Mouse (Mus musculus) fibroblast of lung, adult 2 months (primary cell): Measurements from ENCODE around the gene Lcor.

Experiments
- DNase-seq: peaks from one replicate; pipeline ENCODE4 v3.0.0-alpha.2; 2011; ENCODE audit warnings: low read depth

Lcor gene

DNA sequence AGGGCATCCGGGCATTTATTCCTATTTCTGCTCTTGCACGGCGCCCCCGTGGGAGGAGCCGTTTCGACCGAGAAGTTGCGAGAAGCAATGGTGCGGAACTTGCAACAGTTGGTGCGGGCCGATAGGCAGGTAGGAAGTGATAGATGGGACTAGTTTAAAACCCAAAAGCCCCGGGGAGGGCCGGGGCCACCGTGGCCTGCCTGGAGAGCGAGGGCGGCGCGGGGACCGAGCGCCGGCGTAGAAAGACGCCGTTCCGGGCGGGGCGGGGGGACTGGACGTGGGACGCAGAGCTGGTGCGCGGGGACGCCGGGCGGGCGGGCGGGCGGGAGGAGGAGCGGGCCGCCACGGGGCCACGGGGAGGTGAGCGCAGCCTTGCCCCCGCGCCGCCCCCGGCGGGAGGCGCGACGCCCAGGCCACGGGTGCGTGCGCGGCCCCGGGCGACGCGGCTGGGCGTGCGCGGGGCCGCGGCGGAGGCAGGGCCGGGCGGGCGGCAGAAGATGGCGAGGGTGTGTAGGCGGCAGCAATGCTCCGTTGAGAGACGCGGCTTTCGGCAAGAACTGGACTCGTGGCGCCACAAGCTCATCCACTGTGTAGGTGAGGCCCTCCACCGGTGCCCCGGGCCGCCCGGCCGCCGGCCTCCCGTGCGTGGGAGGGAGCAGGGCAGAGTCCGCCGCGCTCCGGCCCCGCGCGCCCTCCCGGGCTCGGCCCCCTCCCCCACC lies at the start of gene Lcor:
Lcor (plus strand) TSS at position 448 of the 719 bp plus-strand sequence.
- no peak for DNase-seq

DNA sequence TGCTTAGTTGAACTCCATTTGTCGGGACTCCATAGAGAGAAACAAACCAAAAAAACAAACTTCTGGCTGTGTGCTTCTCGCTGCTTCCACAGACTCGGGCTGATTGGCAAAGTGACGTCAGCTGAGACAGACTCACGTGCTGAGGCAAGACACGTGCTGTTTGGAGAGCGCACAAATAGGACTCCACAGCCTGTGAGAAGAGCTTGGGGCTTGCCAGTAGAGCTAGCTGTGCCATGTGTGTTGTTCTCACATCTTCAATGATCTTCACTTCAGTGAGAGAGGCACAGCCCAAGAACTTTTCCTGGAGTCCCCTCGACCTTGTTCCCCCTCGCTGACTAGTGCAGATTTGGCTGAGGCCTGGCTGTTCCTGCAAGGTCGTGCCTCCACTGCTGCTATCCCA lies 47.1 kb upstream of the Lcor start:
- DNase-seq: no peak

DNA sequence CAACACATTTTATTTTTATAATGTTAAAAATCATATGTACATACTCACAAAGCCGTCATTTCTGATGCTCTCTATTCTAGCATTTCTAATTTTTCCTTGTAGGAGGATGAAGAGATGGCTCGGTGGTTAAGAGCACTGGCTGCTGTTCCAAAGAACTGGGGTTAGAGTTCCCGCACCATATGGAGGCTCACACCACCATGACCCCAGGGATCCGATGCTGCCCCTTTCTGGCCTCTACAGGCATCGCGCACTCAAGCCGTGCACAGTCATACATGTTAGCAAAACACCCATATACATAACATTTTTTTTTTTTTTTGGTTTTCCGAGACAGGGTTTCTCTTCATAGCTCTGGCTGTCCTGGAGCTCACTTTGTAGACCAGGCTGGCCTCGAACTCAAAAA lies 46.0 kb upstream of the Lcor start:
- DNase-seq: no peak

DNA sequence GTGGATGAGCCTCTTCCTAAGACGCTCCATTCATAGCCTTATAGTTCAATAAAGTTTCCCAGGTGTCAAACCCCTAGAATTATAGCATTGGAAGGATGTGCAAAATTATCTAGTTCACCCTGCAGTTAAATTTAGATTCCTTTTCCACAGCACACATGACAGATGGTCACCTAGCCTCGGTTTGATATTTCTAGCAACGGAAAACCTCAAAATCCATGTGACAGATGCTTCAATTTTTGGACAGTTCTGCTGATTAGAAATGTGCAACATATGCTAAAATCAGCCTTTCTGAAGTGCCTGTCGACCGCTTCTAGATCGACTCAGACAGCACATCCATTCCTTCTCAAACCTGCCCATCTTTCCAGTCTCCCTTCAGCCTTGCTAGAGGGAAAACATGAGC lies 43.5 kb upstream of the Lcor start:
- DNase-seq: no peak

DNA sequence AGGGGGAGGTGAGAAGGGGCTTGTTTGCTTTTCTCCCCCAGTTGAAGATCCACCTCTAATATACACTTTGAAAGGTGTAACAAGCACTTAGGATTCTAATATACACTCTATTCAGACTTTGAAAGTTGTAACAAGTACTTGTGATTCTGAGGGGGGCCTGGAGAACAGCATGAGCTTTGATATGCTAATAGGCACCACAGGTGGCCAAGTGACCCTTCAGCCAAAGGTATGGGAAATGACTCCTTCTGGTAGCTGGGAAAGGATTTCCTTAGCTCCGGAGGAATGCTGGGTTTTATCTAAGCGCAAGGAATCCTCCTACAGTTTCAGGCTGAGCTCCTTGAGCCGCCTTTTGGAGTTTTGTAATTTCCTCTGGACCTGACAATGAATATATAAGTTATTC lies 41.0 kb upstream of the Lcor start:
- no peak for DNase-seq

DNA sequence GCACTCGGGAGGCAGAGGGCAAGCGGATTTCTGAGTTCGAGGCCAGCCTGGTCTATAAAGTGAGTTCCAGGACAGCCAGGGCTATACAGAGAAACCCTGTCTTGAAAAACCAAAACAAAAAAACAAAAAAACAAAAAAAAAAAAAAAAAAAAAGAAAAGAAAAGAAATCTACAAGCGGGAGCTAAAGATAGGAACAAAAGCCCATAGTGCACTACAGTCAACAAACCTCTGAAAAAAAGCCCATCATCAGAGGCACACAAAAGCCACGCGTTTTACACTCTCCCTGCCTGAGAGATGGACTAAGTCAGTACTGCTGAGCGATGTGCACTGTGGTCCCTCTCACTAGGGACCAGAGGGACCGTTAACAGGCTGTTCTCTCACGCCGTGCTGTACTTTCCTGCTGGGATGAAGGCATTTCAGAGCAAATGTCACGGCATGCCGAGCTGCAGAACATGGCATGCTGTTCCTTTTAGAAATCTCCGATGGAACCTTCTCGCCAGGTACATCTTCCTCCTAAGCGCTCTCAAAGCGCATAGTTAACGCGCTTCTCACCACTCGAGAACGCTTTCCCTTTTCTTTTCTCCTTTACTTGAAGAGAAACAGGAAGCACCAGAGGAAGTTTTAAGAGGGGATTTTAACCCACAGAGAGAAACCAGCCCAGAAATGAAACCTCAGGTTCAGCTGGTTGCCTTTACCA lies 40.4 kb upstream of the Lcor start:
- no peak for DNase-seq

DNA sequence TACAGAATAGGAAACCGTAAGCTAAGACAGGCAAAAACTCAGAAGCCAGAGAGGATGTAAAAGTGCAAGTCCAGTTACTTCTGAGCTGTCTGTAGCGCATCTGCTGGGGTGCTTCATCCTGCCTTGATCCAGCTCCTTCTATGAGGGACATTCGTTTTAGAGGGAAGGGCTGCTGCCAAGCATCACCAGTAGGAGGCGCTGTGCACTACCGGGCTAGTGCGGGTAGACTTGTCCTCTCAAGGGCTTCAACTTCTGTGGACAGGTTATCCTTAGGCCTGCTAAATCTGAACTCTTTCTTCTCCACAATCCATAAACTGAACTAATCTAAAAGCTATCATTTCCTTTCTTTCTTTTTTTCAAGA lies 39.8 kb upstream of the Lcor start:
- peak; percentile 40 for DNase-seq

DNA sequence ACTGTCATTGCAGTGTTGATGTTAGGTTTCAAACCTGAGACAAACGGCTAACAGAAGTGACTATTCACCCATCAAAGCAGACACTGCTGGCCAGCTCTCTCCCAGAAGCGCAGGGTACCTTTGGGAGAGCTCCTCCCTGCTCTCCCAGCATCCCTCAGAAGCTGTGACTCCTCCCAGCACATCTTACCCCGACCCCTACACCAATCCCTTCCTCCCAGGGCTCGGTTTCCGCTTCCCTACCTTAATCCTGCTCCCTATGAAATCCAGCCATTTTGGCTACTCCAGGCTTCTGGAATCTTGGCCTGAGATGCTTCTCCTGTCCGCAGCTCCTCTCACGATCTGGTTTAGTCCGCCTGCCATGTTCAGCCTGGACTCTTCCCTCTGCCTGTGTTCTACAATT lies 37.9 kb upstream of the Lcor start:
- no peak for DNase-seq

DNA sequence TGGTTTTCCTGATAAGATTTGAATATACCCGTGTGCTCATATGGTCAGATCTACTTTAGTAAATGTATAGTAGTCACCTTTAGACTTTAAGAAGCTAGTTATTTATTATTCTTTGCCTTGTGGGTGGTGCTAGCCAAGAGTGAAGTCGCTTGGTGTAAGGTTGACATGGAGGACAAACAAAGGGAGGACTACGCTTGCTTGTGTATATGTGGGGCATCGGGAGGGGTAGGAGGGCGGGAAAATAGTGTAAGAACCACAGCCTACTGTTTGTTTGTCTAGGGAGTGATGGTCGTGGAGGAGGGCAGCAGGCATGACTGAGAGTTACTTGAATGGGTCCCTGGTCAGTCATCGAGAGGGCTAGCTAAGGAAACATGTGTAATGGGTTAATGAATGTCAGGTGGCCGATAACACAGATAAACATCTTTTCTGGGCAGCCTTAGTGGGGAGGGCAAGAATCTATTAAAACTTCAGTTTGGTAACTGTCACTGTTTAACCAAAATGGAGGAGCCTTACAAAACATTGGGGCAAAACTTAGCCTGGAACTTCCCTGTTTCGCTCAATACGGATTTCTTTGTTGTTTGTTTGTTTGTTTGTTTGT lies 37.3 kb upstream of the Lcor start:
- no peak for DNase-seq

DNA sequence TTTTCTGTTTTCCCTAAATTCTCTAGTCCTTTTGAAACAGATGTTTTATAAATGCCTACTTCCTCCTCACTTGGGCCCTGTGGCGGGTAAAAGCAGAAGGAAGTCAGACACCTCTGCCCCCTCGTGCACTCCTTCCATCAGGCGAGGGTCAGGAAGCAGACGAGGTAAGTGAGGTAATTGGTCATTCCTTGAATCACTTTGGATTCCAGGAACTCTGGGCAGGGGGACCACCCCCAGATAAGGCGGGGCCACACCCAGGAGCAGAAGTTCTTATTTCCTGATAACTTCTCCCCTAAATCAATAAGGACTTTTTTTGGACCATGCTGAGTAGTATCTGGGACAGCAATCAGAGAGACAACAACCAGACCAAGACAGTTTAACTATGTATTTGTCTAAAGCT lies 36.7 kb upstream of the Lcor start:
- no peak for DNase-seq

DNA sequence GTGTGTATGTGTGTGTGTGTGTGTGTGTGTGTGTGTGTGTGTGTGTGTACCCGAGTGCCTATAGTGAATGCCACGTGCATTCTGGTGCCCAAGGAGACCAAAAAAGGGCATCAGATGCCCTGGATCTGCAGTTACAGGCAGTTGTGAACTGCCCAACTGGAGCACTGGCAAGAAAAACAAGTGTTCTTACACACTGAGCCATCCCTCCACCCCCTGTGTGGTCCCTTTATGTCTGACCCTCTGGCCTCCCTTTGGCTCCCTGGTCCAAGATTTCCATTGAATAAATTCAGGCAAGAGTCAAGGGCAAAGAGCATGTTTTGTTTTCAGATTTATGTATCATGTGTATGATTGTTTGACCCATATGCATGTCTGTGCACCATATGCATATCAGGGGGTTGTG lies 35.3 kb upstream of the Lcor start:
- DNase-seq: no peak

DNA sequence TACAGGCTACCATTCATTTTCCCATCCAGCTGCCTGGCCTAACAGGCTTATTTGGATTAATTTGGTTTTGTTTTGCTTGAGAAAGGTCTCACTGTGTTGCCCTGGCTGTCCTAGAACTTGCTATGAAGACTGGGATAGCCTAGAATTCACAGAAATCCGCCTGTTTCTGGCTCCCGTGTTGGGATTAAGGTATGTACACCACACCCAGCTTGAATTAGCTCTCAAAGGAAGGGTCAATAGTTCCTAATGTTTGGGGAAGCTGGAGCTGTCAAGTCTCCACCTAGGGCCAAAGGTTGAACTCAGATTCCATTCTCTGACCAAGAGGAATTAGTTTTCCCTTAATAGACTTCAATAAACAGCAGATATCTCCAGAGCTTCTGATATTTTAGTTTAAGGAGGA lies 34.7 kb upstream of the Lcor start:
- DNase-seq: no peak

DNA sequence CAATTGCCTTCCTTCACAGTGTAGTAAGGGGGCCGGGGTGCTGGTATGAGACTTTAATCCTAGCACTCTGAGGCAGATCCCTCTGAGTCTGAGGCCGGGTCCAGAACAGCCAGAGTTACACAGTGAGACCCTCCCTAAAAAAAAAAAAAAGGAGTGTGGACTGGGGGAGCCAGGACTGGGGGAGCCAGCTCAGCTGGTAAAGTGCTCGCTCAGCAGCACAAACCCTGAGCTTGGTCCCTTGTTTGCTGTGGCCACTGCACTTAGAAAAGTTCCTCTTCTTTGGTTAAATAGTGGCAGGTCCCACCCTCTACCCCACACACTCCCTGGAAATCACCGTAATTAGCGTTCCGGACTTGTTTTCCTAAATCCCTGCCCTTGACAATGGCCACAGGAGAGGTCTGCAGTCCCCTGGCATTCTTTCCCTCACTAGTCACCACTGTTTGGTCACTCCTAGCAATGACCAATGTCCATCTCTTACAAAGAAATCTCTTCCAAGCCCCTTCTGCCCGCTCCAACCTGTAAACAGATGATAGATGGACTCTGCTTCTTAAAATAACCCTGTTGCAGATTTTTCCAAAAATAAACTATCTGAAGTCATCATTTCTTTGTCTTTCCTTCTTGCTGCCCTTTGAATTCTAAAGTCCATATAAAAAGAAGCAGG lies 32.9 kb upstream of the Lcor start:
- no peak for DNase-seq

DNA sequence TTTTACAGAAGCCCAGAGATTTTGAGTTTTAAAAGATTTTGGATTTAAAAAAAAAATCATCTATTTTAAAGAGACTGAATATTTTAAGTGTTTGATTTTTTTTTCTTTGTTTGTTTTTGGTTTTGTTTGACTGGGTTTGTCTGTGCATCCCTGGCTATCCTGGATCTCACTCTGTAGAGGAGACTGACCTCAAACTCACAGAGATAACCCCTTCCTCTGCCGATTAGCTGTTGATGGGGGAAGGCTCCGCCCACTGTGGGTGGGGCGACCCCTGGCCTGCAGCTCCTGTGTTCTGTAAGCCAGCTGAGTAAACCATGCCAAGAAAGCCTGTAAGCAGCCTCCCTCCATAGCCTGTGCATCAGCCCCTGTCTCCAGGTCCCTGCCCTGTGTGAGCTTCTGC lies 30.3 kb upstream of the Lcor start:
- DNase-seq: no peak

DNA sequence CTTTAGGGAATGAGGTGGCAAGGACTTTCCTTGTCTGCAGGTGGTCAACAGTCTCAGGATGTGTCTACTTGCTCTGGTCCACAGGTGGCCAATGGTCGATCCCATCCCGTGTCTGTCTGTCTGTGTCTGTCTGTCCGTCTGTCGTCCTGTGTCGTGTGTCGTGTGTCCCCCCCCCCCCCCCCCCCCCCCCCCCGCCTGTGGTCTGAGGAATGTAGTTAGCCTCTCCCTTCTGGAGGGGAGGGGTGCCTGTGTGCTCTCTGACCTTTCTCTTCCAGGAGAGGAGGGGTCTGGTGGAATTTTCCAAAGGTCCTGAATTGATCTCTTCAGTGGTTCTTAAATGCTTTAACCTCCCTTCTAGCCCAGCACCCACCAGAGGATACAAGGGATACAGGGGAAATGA lies 27.8 kb upstream of the Lcor start:
- no peak for DNase-seq

DNA sequence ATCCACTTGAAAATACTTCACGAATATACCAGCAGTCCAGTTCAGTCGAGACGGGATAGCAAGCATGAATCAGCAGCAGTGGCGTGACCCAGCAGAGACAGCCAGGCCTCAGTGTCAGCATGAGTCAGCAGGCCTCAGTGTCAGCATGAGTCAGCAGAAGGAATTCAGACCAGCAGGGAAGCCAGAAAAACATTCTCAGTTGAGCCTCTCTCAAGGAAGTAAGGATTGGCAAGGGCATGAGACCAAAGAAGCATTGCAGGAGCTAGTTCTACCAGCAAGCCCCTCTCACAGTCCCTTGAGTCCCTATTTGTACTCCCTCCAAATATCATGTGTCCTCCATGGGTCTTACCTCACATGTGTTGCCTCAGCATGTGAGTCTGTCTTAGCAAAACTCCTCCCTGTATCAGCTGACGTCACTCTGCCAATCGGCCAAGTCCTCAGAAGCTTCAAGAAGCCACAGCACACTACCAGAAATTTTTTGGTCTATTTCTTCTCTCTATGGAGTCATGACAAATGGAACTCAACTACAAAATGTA lies 27.3 kb upstream of the Lcor start:
- peak; percentile 94 for DNase-seq

DNA sequence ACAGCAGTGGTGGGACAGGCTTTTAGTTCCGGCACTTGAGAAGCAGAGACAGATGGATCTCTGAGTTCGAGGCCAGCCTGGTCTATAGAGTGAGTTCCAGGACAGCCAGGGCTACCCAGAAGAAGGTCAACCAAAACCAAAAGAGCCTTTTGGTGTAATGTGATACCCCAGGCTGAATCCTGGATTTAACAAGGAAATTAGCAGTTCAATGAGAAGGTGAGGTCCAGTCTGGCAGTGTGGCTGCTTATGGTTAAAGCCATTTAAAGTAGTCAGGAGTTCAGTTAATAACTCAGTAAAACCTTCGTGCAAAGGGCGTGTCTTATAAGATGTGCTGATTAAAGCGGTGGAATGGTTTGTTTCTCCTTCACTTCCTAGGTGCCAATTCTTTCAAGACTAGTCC lies 25.3 kb upstream of the Lcor start:
- DNase-seq: no peak

DNA sequence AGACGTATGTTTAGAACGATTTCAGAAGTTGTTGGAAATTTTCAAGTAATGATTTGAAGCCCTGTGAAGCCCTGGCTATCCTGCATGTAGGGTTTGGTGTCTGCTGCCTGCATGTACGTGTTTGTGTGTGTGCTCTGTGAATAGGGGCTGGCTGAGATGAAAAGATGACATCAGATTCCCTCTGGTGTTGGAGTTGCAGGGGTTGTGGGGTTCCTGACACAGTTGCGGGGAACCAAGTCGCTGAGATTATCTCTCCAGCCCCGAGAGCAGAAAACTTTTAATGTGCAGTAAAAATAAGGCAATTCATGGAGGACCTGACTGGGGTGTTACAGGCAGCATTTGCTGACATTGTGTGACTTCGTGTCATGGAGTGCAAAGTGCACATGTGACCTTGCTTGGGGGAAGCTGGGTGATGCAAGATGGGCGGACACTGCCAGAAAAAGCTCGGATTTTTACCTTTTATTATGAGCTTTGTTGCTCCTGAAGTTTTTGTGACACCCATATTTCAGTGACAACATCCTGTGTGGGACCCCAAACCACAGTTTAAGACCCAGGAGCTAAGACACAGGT lies 20.2 kb upstream of the Lcor start:
- DNase-seq: no peak

DNA sequence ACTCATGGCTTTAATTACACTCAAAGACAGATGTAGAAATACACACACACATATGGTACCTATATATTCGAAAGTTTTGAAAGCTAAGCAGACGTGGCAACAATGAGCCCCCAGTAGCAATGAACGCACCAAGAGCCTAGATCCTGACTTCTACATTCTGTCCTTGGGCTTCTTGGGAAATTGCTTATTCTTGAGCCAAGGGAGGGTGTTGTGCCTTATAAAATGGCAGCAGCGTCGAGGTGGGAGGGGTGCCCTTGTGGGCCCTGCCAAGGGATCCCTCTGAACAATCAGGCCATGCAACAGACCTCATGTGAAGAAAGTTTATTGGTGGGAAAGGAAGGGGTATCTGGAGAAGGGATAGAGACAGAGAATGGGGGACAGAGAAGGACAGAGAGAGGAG lies 18.6 kb upstream of the Lcor start:
- no peak for DNase-seq

DNA sequence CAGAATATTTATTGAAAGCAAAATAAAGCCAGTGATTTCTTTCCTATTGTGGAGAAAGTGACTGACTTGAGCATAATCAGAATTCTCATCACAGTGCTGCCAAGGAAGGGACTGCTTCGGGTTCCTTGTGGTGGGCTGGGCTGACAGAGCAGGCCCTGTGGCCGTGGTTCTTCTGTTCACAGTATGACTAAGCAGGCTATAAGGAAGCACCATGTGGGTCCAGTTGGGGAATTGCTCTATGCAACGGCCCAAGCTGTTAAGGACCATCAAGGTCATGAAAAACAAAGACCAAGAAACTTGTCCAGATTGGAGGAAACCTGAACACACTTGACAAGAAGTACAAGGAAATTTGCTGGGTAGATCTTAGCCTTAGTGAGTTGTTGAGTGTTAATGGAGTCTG lies 16.0 kb upstream of the Lcor start:
- DNase-seq: no peak

DNA sequence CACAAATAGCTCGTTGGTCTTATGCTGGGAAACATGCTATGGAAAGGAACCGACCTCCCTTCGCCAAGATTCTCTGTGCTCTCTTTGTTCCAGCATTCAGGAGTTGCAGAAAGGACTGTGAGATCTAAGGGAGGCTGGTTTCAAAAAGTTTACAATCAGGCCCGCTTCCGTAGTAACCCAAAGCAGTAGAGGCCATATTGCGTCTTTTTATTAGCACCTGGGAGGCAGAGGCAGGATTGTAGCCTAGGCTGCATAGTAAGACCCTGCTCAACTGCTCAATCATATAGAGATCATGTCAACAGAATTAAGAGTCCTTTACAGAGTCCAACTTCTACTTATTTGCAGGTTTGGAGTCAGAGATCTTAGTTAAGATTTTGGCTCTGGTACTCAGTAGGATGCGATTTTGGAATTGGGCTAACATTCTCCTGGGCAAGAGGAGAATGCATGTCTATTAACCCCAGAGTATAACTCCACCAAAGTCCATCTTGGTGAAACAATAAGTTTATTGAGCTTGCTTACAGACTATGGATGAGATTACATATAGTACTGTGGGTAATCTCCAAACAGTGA lies 8.8 kb upstream of the Lcor start:
- no peak for DNase-seq

DNA sequence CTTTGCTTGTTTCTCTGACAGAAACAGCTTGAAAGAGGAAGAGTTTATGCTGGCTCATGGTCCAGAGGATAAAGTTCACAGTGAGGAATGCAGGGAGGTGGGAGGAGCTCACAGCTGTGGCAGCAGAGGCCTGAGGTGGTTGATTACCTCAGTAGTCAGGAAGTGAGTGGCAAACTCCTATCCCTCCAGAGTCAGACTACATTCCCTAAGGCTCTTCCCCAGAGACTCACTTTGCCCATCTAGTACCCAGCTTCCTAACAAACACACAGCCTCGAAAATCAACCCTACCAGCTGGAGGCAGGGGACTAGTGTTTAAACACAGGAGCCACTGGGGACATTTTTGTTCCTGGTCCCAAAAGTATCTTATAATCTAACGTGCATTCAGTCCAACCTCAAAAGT lies 7.5 kb upstream of the Lcor start:
- DNase-seq: no peak
